Mouse (Mus musculus) liver, embryonic 14.5 days (tissue): Measurements from ENCODE around the gene Iqsec3. TPM values are rescaled to one million over a fixed set of nuclear protein-coding genes. Genes with fewer than 3 reads are reported as not detected.

Source experiments
- ATAC-seq: fragments of 200-750 bp; cut with Nextera tagmentation; 2 replicates; pipeline ENCODE4 v1.8.0; 2017; ENCODE audit warnings: moderate number of reproducible peaks, mild to moderate bottlenecking, moderate library complexity; ENCODE audit not compliant: insufficient read depth
- DNase-seq, 3 experiments: peaks; one replicate each; pipeline ENCODE4 v3.0.0-alpha.2; 2012 to 2013; ENCODE audit warnings: low read depth in 3 of 3, low spot score in 3 of 3
- H3K27ac ChIP-seq: fragments of 300-500 bp; sonication (generic); 2 replicates; pipeline ENCODE4 v1.5.1; 2014; ENCODE audit warnings: moderate library complexity, mild to moderate bottlenecking, control low read depth, inconsistent platforms
- H3K27me3 ChIP-seq: fragments of 300-500 bp; sonication (generic); 2 replicates; pipeline ENCODE4 v1.6.1; 2014; ENCODE audit warnings: mild to moderate bottlenecking, low read length, moderate library complexity; ENCODE audit not compliant: control insufficient read depth, insufficient read depth
- H3K36me3 ChIP-seq: fragments of 300-500 bp; sonication (generic); replicated peaks from 2 replicates; pipeline ENCODE4 v1.6.1; 2014; ENCODE audit warnings: low read depth; ENCODE audit not compliant: control insufficient read depth, insufficient read depth
- H3K4me1 ChIP-seq, 2 experiments: fragments of 200-500 bp in 1 of 2; fragments of 300-500 bp in 1 of 2; sonication (generic) in 1 of 2; replicated peaks; 2 replicates each; pipeline ENCODE4 v1.6.1; 2012 to 2014; ENCODE audit warnings: antibody characterized with exemption in 1 of 2, inconsistent platforms in 1 of 2, low read length in 1 of 2; ENCODE audit not compliant: control insufficient read depth in 2 of 2, insufficient read depth in 2 of 2
- H3K4me2 ChIP-seq: fragments of 300-500 bp; sonication (generic); 2 replicates; pipeline ENCODE4 v1.6.1; 2014; ENCODE audit warnings: low read depth, mild to moderate bottlenecking, control low read depth, moderate library complexity
- H3K4me3 ChIP-seq, 2 experiments: fragments of 200-500 bp in 1 of 2; fragments of 300-500 bp in 1 of 2; sonication (generic) in 1 of 2; 2 replicates each; pipeline ENCODE4 v1.5.1; 2012 to 2014; ENCODE audit warnings: low read depth in 2 of 2, low read length in 2 of 2, mild to moderate bottlenecking in 2 of 2, control low read depth in 1 of 2, inconsistent platforms in 1 of 2, moderate library complexity in 1 of 2; ENCODE audit not compliant: insufficient read depth in 1 of 2
- H3K9ac ChIP-seq: fragments of 300-500 bp; sonication (generic); replicated peaks from 2 replicates; pipeline ENCODE4 v1.6.1; 2014; ENCODE audit warnings: mild to moderate bottlenecking, control low read depth, moderate library complexity
- H3K9me3 ChIP-seq: fragments of 300-500 bp; sonication (generic); 2 replicates; pipeline ENCODE4 v1.6.1; 2016; ENCODE audit warnings: low read length, mixed read lengths; ENCODE audit not compliant: control insufficient read depth
- CTCF ChIP-seq: IDR thresholded peaks from 2 replicates; pipeline ENCODE4 v1.5.1; 2016; ENCODE audit warnings: antibody characterized with exemption, low read depth, control low read depth
- EP300 ChIP-seq: IDR thresholded peaks from 2 replicates; pipeline ENCODE4 v1.6.1; 2016; ENCODE audit warnings: antibody characterized with exemption, low read depth
- WGBS: fragments of 180-500 bp; shearing (Covaris S2); extraction: QIAGEN DNeasy Blood & Tissue Kit; methylation state at CpG from one replicate; pipeline ENCODE4 v1.1.7; 2014; ENCODE audit not compliant: insufficient replicate concordance; 5-methylcytosine and 5-hydroxymethylcytosine counted together
- polyA plus RNA-seq, 2 experiments: library from polyadenylated mRNA; depleted of rRNA in 1 of 2; stranded (reverse) in 1 of 2; unstranded in 1 of 2; fragments of >200 nt; fragmentation: Nextera tagmentation in 1 of 2; extraction: Ambion mirVana in 1 of 2; gene quantifications; 2 replicates each; pipeline versions ENCODE4 v1.2.1 to v1.2.3; 2012 to 2014

Iqsec3 gene
- polyA plus RNA-seq, 2 experiments = under 0.01 TPM; not detected in 1

GRCm38 (mm10) chr6:121382071-121382470, 91.4 kb downstream of the Iqsec3 start:
- Histone ChIP-seq H3K4me2 (no peak overlapping the region), H3K27me3 (no peaks in the 10 kb centered on the region), H3K9me3 (no peaks in the 10 kb centered on the region), H3K4me1 (no peaks in the 10 kb centered on the region), H3K36me3 (no peaks in the 10 kb centered on the region), H3K4me3 (no peak overlapping the region), H3K27ac (no peak overlapping the region), H3K9ac (no peak overlapping the region)
- ATAC-seq (no peak), DNase-seq (no peak)
- WGBS = 54% methylated on average over 10 of the region's 10 CpGs
- TF ChIP-seq CTCF = no peak
- no peak for TF ChIP-seq EP300

GRCm38 (mm10) chr6:121380576-121380975, 92.9 kb downstream of the Iqsec3 start:
- H3K9ac ChIP-seq = no peak overlapping the region

DNA sequence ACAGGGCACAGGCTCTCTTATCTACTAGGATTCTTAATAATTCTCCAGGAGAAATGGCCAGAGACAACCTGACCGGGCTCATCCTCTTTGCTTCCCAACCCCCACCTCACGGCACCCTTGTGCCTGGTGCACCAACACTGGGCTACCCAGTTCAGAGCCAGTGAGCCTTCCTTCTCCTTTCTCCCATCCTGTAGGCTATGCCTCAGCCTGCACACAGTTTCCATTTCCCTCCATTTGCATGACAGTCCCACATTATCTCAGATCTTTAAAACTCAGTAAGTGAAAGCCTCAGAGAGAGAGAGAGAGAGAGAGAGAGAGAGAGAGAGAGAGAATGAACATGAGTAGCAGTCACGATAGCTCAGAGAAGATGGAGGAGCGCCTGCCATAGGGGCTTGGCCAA, 95.2 kb downstream of the Iqsec3 start:
- no peak for TF ChIP-seq EP300
- no peak for TF ChIP-seq CTCF
- H3K9me3 ChIP-seq = no peaks in the 10 kb centered on the region
- H3K9ac ChIP-seq = no peak overlapping the region
- WGBS = 45% methylated on average over 4 of the region's 4 CpGs
- H3K4me1 ChIP-seq = no peaks in the 10 kb centered on the region
- ATAC-seq (no peak), DNase-seq (no peak)
- no peak overlapping the region for H3K4me3 ChIP-seq
- no peaks in the 10 kb centered on the region for H3K36me3 ChIP-seq
- no peak overlapping the region for H3K27ac ChIP-seq
- no peak overlapping the region for H3K4me2 ChIP-seq
- no peaks in the 10 kb centered on the region for H3K27me3 ChIP-seq

More at GRCm38 (mm10) chr6:121380576-121380975, 92.9 kb downstream of the Iqsec3 start:
- no peak for ATAC-seq
- WGBS = 67% methylated on average over 8 of the region's 8 CpGs
- Histone ChIP-seq H3K4me2 (no peak overlapping the region), H3K27ac (no peak overlapping the region), H3K27me3 (no peaks in the 10 kb centered on the region), H3K36me3 (no peaks in the 10 kb centered on the region), H3K4me1 (no peaks in the 10 kb centered on the region), H3K4me3 (no peak overlapping the region), H3K9me3 (no peaks in the 10 kb centered on the region)
- TF ChIP-seq CTCF = no peak
- TF ChIP-seq EP300 = no peak
- no peak for DNase-seq

DNA sequence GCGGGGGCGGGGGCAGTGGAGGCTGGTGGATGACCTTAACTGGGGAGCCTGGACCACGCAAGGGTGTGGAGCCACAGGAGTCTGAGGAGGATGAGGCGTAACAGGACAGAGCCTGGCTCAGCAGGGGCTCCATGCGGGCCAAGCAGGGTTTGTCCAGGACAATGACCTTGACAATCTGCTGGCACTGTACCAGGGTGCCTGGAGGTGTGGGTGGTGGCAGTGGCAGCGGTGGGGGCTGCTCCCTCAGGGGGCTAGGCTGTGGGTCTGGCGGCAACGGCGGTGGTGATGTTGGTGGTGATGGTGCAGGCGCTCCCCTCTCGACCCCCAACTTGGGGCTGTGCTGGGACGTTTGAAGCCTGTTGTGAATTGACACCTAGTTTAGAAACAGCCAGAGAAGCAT, 97.3 kb downstream of the Iqsec3 start:
- Histone ChIP-seq H3K4me2 (no peak overlapping the region), H3K36me3 (no peaks in the 10 kb centered on the region), H3K4me3 (no peak overlapping the region), H3K4me1 (no peaks in the 10 kb centered on the region), H3K9ac (no peak overlapping the region), H3K27me3 (no peaks in the 10 kb centered on the region), H3K9me3 (no peaks in the 10 kb centered on the region), H3K27ac (no peak overlapping the region)
- ATAC-seq (no peak), DNase-seq (no peak)
- TF ChIP-seq CTCF (no peak), EP300 (no peak)
- WGBS = 50% methylated on average over 12 of the region's 12 CpGs

DNA sequence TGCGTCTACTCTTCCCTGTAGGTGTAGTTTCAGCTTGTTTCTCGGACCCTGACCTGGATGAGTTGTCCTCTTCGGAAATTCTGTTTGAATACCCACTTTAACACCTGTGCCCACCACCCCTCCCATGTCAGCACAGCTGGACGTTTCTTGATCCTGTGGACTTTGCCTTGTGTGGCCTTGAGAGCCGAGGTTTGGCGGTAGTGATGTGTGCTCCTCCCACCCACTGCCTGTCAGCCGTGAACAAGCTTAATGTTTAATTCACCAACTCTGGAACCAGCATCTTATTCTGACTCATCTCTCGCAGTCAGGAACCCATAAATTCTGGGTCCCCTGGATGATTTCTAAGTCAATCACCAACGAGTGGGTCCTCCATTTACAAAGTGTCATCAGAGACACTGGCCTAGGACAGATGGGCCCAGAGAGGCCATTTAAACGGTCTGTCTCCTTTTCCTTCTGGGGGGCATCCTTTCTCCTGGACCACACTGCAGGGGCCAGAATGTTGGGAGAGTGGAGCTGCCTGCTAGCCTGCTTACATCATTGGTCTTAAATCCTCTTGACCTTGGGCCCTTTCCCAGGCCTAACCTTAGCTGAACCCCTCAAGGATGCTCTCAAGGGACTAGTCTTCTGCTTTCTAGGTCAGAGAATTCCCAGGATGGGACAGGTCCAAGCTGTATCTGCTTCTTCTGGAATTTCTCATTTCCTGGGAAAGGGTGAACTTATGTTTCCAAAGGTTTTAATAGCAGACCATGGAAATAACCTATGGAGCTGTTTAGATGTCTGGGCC, 102.1 kb downstream of the Iqsec3 start:
- DNase-seq (no peak), ATAC-seq (no peak)
- H3K4me2 ChIP-seq = no peak overlapping the region
- no peak overlapping the region for H3K4me3 ChIP-seq
- no peak overlapping the region for H3K9ac ChIP-seq
- WGBS = 56% methylated on average over 10 of the region's 10 CpGs
- no peak overlapping the region for H3K27ac ChIP-seq
- no peaks in the 10 kb centered on the region for H3K9me3 ChIP-seq
- H3K4me1 ChIP-seq = no peaks in the 10 kb centered on the region
- TF ChIP-seq CTCF (no peak), EP300 (no peak)
- H3K36me3 ChIP-seq = no peaks in the 10 kb centered on the region
- H3K27me3 ChIP-seq = no peaks in the 10 kb centered on the region
